Mouse (Mus musculus) thymus, postnatal 14 days (tissue): ENCODE data around the gene Dnase1l2.
"Not testable (repeated sequence)": the region's sequence is repeated elsewhere in the genome, so short reads cannot be mapped to it uniquely, and the experiment has no call there.

Experiments used
- DNase-seq: peaks from one replicate; pipeline ENCODE4 v3.0.0; 2021

Gene Dnase1l2

DNA sequence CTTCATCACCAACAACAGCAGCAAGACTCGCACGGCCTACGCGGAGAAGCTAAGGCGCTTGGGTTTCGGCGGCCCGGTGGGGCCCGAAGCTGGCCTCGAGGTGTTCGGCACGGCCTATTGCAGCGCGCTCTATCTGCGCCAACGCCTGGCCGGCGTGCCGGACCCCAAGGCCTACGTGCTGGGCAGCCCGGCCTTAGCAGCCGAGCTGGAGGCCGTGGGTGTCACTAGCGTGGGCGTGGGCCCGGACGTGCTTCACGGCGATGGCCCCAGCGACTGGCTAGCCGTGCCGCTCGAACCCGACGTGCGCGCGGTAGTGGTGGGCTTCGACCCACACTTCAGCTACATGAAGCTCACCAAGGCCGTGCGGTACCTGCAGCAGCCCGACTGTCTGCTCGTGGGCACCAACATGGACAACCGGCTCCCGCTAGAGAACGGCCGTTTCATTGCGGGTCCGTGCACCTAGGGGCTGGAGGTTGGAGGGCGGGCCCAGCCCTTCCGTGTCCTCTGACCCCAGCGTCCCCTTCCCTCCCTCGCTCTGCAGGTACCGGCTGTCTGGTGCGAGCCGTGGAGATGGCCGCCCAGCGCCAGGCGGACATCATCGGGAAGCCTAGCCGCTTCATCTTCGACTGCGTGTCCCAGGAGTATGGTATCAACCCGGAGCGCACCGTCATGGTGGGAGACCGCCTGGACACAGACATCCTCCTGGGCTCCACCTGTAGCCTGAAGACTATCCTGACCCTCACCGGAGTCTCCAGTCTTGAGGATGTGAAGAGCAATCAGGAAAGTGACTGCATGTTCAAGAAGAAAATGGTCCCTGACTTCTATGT is 28.0 kb upstream of the Dnase1l2 start:
- DNase-seq = peak; percentile 45

DNA sequence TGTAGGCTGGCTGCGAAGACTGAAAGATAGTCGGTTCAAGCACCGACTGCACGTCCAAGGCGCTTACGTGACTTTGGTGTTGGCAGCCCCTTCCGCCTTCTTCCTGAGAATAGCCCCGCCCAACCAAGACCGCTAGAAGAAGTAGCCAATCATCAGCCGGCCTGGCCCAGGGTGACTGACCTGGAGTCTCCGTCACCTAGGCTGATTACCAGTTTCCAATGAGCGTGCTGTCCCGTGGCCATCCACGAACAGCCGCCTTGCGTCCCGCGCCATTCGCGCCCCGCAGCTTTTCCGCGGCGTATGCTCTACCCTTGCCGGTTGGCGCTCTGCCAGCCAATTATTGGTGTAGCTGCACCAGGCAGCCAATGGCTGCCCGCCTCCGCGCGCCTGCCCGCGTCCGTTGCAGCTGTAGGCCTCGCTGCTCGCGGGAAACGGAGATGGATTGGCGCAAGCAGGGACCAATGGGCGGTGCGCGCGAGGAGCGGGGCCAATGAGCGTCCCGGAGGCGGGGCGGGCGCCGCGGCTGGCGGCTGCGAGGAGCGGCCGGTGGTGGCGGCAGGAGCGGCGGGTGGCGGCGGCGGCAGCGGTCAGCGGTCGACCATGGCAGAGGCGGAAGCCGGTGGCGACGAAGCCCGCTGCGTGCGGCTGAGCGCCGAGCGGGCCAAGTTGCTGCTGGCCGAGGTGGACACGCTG is 27.2 kb upstream of the Dnase1l2 start, which contains the start of the genes E4f1 and Pgp:
E4f1 (minus strand) TSS at position 404 of the 693 bp plus-strand sequence.
Pgp (plus strand) TSS at position 483 of the 693 bp plus-strand sequence.
- peak; percentile 97 for DNase-seq

DNA sequence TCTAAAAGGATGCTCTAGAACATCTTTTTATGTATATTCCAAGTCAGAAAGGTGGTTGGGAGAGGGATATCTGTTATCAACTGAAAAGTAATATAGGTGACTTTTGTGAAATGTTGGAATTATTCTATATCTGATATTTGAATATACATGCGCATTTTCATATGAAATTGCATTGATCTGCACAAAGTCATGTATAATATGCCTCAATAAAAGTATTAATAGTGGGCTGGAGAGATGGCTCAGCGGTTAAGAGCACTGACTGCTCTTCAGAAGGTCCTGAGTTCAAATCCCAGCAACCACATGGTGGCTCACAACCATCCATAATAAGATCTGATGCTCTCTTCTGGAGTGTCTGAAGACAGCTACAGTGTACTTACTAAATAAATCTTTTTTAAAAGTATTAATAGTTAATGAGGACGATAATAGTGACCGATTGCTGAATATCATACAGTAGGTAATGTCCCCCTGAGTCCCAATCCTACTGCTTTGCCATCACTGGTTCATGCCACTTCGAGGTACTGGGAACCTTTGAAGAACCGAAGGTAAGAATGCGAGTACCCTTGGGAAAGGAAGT is 26.5 kb upstream of the Dnase1l2 start:
- DNase-seq = no peak

DNA sequence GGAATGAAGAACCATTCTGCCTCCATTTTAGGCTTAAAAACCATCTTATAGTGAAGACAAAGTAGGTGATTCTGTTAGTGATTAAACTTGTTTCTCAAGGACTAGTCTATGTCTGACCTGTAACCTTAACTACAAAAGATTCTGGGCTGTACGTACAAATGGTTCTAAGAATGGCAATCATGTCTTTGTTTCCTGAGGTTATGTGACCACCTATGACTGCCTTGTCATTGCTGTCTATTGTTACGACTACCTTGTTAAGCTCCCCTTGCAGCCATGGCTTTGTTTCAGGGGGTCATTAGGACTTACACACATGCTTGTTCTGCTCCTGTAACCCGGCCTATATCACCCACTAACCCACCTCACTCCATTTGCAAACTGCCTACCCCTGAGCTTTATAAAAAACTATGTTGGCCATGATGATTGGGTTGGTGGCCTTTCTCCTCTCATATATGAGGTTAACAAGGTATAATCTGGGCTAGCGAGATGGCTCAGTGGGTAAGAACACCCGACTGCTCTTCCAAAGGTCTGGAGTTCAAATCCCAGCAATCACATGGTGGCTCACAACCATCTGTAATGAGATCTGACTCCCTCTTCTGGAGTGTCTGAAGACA is 25.8 kb upstream of the Dnase1l2 start:
- DNase-seq = no peak

DNA sequence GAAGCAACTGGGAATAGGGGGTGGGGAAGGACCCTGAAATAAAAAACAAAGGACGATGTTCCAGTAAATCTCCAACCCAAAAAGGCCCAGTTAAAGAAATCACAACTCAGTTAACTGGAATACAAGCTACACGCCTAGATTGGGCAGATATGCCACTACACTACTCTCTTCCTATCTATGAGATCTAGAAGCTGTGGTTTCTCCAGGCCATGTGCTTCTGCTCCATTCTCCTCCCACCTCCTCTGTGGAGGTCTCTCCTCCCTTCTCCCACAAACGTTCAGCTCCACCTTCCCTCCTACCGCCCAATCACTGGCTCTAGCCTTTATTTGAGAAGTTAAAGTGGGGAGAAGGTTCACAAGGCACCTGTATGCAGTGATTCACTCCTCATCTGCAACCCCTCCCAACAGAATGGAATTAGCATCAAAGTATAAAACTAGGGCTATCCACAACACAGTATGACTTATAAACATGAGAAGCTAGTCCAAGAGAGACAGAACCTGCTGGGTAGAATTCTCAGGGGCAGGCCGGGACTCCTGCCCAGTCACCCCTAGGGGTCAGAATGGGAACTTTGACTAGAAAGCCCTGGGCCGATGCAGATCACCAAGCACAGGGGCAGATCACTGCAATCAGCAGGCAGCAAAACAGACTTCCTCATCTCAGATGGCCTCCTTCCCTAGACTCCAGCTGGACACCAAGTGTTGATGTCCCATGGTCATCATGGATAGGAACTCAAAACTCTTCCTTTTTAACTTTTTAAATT is 20.6 kb upstream of the Dnase1l2 start:
- DNase-seq = no peak

DNA sequence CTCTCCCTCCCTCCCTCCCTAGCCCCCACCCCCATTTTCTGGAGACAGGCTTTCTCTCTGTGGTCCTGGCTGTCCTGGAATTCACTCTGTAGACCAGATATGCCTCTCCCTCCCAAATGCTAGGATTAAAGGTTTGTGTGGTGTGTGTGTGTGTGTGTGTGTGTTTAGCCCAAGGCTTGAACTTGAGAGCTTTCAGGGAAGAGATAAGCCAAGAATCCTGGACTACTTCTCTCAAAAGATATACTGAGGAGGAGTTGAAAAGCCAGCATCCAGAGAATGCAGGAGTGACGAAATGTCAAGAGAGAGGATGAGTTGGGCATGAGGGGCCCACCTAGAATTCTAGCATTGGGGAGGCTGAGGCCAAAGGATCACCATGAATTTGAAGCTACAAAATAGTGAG is 20.0 kb upstream of the Dnase1l2 start:
- no peak for DNase-seq

DNA sequence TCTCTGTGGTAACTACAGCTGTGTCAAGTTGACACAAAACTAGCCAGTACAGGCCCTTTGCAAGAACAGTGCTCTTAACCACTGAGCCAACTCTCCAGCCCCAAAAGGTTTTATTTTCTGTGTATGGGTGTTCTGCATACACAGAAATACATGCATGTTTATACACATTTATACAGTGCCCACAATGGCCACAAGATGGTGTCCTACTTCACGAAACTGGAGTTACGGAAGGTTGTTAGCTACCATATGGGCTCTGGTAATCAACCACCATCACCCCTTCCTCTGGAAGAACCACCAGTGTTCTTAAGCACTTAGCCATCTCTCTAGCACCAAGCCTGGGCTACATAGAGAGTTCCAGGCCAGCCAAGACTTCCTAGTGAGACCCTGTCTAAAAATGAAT is 18.7 kb upstream of the Dnase1l2 start:
- DNase-seq = peak; percentile 56

DNA sequence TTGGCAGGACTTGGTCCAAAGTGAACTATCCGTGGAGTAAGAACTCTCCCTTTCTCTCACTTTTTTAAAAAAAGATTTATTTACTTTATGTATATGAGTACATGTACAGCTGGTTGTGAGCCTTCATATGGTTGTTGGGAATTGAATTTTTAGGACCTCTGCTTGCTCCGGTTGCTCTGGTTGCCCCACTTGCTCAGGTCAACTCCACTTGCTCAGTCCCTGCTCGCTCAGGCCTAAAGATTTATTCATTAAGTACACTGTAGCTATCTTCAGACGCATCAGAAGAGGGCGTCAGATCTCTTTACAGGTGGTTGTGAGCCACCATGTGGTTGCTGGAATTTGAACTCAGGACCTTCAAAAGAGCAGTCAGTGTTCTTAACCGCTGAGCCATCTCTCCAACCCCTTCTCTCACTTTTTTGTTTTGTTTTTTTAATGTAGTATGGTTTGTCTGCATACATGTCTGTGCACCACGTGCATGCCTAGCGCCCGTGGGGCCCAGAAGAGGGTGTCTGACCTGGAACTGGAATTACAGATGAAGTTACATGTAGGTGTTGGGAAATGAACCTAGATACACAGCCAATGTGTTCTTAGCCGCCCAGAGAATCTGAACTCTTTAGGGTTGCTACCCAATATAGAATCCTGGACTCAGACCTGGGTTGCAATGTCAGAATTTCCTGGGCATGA is 12.8 kb upstream of the Dnase1l2 start:
- not testable (repeated sequence) for DNase-seq

DNA sequence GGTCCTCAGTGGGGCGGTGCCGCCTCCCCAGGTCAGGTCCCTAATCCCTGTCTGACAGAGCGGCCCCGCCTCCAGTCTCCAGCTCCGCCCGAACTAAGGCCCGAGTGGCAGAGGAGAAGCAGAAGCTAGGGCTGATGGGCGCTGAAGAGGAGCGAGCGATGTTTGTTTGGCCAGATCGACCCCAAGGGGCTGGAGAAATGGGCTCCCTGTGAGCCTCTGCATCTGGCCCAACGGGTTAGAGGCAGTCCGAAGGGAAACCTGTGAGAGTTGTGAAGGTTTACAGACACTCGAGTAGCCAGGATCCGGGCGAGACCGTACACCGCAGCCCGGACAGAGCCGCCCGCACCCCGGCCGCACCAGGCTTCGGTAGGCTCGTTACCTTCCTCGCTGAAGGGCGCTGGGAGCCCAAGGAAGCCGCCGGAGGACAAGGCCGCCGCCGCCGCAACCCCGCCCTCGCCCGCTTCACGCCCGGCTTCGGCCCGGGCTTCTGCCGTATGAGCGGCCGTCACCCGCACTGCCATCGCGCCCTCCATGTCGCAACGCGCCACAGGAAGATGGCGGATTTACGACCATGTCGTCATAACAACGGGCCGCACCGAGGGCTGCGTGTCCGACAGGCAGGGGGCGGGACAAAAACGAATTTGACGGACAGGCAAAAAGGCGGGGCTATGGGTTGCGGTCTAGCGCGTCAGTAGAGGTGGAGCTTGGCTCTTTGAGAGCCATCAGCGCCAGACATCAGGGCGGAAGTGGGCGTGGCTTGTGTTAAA is 12.0 kb upstream of the Dnase1l2 start:
- DNase-seq = peak; percentile 99

DNA sequence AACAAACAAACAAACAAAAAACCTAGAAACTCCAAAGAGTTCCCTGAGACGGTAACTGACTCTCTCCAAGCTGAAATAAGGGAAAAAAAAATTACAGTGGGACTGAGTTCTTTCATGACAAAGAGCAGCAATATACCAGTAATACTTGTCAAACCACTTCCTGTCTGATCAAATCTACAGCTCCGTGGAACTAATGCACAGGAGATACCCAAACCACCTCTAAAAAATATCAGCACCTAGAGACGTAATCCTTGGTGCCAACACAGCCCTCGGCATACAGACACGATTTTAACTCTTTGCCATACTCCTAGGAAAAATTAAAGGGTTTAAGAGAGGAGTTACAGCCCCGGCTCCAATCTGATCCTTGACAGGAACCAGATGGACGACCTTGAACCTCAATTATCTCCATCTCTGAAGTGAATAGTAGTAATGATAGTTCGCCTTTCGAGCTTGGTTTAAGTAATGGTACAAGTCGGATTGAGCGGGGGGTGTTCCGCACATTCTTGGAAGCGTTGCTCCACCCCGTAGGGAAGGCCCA is 11.4 kb upstream of the Dnase1l2 start:
- DNase-seq = no peak

DNA sequence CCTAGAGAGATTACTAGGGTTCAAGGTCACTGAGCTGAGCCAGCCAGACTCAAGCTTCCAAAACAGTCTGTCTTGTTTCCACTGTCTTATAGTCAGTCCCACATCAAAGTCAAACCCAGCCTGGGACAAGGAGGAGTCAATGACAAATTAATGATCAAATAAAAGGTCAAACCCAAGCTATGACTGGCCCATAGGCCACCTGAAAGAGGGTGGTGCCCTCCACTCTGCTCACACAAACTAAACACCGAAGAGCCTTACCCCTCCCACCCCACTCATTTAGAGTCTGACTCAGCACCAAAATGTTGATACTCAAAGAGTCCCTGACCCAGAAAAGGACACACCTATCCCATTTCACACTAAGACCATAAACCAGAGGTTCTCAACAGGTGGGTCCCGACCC is 10.5 kb upstream of the Dnase1l2 start:
- DNase-seq = no peak

DNA sequence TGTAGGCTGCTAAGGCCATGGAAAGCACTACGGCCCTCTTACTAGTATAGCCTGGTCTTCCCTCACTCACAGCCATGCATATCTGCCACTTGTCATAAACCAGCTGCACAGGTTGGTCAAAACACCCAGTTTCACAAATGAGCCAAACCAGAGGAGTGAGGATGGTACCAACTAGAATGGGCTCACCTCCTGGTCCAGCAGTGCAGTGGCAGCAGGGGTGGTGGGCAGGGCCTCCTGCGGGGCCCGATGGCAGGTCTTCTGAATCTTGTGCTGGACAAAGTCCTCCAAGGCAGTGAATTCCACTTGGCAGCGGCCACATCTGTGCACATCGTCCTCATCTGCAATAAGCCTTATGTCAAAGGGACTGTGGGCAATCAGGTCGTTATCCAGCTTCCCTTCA is 8.3 kb upstream of the Dnase1l2 start:
- DNase-seq = no peak

DNA sequence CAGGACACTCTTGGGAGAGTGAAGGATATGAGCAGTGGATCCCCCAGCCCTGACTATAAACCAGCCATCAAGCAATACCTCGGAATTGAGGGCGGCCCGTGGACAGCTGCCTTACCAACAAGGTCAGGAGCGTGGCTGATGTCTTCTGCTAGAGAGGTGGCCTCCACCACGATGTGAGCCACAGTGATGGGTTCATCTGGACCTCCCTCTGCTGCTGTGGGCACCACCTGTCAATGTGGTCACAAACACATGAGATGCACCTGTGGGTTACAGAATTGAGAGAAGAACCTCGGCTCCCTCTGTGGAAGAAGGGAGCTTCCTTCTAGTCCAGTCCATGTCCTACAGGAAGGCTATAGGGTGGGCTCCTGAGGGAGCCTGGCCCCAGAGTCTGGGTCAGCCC is 6.6 kb upstream of the Dnase1l2 start:
- DNase-seq = no peak

DNA sequence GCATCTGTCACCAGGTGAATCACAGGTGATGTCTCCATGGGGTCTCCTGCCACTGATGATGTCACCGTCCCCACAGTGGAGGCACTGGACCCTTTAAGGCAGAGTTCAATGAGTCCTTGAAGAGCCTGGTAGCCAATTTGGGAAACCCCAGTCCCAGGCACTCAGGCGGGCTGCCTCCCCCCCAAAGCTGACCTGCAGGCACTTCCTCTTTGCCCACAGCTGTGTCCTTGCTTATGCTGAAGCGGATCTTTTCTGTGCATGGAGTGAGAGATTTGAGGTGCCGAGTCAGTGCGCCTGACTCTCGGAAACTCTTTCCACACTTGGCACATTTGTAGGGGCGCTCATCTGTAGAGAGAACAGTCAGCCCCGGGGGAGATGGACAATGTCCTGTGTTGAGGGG is 3.7 kb upstream of the Dnase1l2 start:
- DNase-seq = no peak

DNA sequence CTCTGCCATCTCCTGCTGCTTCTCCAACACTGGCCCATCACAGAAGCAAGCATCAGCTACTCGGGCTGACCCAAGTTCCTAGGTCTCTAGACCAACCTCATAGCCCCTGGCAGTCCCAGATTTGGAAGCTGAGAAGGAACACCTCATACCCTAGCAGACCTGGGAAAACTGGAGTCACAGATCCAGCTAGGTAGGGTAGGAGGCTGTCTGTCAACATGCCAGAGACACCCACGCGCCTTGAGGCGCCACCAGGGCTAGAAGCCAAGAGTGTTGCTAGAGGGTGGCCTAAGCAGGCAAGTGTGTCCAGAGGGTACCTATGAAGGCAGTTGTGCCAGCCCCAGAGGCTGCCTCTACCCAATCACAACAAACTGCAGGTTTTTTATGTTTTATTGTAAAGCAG is 504 bp upstream of the Dnase1l2 start:
- no peak for DNase-seq

DNA sequence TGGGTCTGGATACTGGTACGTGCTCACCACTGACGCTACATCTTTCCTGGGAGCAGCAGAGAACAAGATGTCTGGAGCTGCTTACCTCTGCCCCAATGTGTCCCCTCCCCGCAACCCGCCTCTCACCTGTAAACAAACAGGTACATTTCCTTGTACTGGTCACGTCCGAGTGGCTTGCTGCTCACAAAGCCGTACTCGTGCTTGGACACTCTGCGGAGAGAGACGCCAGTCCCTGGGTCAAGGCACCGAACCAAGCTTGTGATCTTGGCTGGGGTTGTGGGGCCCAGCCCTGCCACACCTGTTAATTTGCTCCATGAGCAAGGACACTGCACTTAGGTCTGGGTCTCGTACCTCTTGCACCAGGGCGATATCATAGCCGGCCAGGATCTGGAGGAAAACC is 798 bp downstream of the Dnase1l2 start:
- DNase-seq = no peak

DNA sequence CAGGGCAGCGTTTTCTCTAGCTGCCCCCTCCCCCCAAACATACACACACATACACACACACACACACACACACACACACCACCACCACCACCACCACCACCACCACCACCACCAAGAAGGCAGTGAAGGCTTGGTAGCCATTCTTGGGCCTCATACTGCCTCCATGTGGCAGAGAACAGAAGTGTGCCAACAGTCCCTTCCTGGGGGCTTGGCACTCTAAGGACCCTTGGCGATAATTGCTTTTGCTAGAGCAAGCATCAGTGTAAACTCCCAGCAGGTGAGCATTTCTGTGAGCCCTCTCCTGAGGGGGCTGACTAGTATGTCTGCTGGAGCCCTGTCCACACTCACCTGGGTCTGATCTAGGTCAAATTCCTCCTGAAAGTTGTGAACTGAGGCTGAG is 1.8 kb downstream of the Dnase1l2 start:
- peak; percentile 21 for DNase-seq

DNA sequence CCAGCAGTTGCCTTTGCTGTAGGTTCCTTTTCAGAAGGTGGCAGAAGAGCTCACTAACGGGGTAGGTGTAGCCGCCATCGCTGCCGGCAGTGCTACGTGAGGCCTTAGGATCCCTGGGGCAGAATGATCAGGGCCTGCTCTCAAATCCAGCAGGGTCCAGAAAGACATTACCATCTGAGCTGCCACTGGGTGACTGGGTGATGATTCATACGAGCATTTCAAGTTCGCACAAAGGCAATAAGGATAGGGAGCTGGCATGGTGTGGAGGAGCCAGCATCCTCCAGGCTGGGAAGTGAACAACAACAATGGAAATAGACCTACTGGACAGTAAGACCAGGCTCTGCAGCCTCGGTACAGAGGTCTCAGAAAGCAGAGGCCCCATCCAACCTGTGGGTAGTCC is 2.5 kb downstream of the Dnase1l2 start:
- no peak for DNase-seq

DNA sequence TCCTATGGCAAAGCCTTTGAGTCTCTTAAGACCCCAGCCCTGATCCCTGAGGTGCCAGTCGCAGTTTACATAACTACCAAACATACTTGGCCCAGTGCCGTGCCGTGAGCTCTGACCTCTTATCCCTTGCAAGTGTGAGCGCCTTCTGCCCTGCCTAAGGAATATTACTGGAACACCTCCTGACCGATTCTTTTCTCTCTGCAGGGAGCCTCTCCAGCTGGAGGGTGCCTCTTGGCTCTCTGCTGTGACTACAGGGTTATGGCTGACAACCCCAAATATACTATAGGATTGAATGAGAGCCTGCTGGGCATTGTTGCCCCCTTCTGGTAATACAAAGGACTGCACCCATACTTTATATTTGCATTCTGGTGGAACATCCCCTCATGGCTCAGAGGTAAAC is 5.9 kb downstream of the Dnase1l2 start:
- DNase-seq = peak; percentile 49

DNA sequence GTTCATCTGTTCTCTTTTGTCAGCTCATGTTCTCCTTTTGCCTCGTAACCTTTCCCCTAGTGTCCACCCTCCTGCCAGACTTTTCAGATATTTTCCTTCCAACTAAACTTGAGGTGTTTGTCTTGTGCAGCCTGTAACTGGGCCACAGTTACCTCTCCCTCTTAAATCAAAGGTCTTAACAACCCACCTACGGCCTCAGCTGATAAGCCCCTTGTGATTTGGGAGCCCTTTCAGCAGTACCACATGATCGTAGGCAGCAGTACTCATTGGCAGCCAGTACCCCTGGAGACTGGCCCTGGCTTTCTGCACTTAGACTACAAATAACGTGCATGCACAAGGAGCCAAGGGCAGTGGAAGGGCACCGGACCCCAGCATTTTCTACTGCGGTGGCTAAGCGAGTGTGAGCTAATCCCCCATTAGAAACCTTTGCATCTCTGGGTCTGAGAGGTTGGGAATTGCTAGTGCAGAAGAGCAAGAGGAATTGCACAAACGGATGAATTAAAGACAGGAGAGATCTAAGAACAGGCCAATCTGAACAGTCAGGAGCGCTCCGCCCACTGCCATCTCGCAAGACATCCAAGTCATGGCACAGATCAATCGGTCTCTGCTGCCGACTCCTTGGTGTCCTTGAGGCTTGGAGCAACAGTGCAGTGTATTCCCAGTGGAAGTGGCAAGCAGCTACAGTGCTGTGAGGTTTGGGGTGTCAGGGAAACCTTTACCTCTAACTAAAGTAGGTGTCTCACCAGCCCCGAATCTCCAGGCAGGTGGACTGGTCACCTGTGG is 13.5 kb downstream of the Dnase1l2 start:
- DNase-seq = no peak
